Mouse (Mus musculus): ENCODE results near the gene Spsb4.
A peak's percentile ranks its signal among the peaks of the same experiment; 100 is the strongest.

GRCm38 (mm10) chr9:96960241-96960640 is 58.4 kb downstream of the Spsb4 start:
- TF ChIP-seq CTCF (IDR thresholded peaks at IDR 0.05; ENCODE audit: low read depth) (peak; percentile 66), EP300 (optimal IDR thresholded peaks at IDR 0.05) (no peak)
